Mouse (Mus musculus): ENCODE data around the gene Abtb2. TPM values are rescaled to one million over a fixed set of nuclear protein-coding genes. Genes with fewer than 3 reads are reported as not detected.

The Abtb2 gene
- polyA plus RNA-seq, 1 experiment from 2014 or later, result 9.7 TPM

- ATAC-seq (replicated peaks; ENCODE audit: insufficient number of reproducible peaks, low FRiP score, low TSS enrichment, low read depth), result peak; percentile 88
- H3K4me2 ChIP-seq (ENCODE audit: low read depth, low read length), result no peak overlapping the region
- peaks cover 12% of the 10 kb centered on the region for H3K4me1 ChIP-seq (ENCODE audit: control insufficient read depth, insufficient read depth, low read length)
Measured at GRCm38 (mm10) chr2:103600165-103600891, 34.2 kb downstream of the Abtb2 start.

GRCm38 (mm10) chr2:103601126-103601525, 35.0 kb downstream of the Abtb2 start:
- Histone ChIP-seq H3K9ac (replicated peaks; ENCODE audit: low read length) (no peak overlapping the region), H3K4me2 (ENCODE audit: low read depth, low read length) (no peak overlapping the region), H3K36me3 (replicated peaks; ENCODE audit: control insufficient read depth, insufficient read depth, low read depth, low read length) (no peaks in the 10 kb centered on the region), H3K27me3 (ENCODE audit: control insufficient read depth, insufficient read depth, low read length) (no peaks in the 10 kb centered on the region), H3K4me3 (ENCODE audit: low read depth, low read length) (no peak overlapping the region), H3K27ac (replicated peaks; ENCODE audit: low read depth, low read length) (0 out of 2 replicates have a peak overlapping the region, but pooled peaks have one; percentile 14), H3K9me3 (replicated peaks; ENCODE audit: control insufficient read depth, low read length) (no peaks in the 10 kb centered on the region), H3K4me1 (ENCODE audit: control insufficient read depth, insufficient read depth, low read length) (peaks cover 12% of the 10 kb centered on the region)
- 52% methylated on average over 1 of the region's 1 CpGs for WGBS
- DNase-seq (ENCODE audit: low spot score), result no peak
- no peak for ATAC-seq (replicated peaks; ENCODE audit: insufficient number of reproducible peaks, low FRiP score, low TSS enrichment, low read depth)

More at GRCm38 (mm10) chr2:103600165-103600891, 34.2 kb downstream of the Abtb2 start:
- H3K4me3 ChIP-seq (ENCODE audit: low read depth, low read length), result no peak overlapping the region
- no peak overlapping the region for H3K9ac ChIP-seq (replicated peaks; ENCODE audit: low read length)
- 0 out of 2 replicates have a peak overlapping the region, but pooled peaks have one; percentile 36 for H3K27ac ChIP-seq (replicated peaks; ENCODE audit: low read depth, low read length)
- no peaks in the 10 kb centered on the region for H3K27me3 ChIP-seq (ENCODE audit: control insufficient read depth, insufficient read depth, low read length)
- DNase-seq (ENCODE audit: low spot score), result peak; percentile 92
- H3K36me3 ChIP-seq (replicated peaks; ENCODE audit: control insufficient read depth, insufficient read depth, low read depth, low read length), result no peaks in the 10 kb centered on the region
- H3K9me3 ChIP-seq (replicated peaks; ENCODE audit: control insufficient read depth, low read length), result no peaks in the 10 kb centered on the region
- 28% methylated on average over 8 of the region's 8 CpGs for WGBS

GRCm38 (mm10) chr2:103601531-103601930, 35.4 kb downstream of the Abtb2 start:
- peaks cover 12% of the 10 kb centered on the region for H3K4me1 ChIP-seq (ENCODE audit: control insufficient read depth, insufficient read depth, low read length)
- WGBS, result 66% methylated on average over 1 of the region's 1 CpGs

GRCm38 (mm10) chr2:103603209-103603608, 37.1 kb downstream of the Abtb2 start:
- Histone ChIP-seq H3K27ac (replicated peaks; ENCODE audit: low read depth, low read length) (no peak overlapping the region), H3K36me3 (replicated peaks; ENCODE audit: control insufficient read depth, insufficient read depth, low read depth, low read length) (no peaks in the 10 kb centered on the region), H3K4me1 (ENCODE audit: control insufficient read depth, insufficient read depth, low read length) (peaks cover 12% of the 10 kb centered on the region), H3K9me3 (replicated peaks; ENCODE audit: control insufficient read depth, low read length) (no peaks in the 10 kb centered on the region), H3K27me3 (ENCODE audit: control insufficient read depth, insufficient read depth, low read length) (no peaks in the 10 kb centered on the region), H3K9ac (replicated peaks; ENCODE audit: low read length) (no peak overlapping the region), H3K4me3 (ENCODE audit: low read depth, low read length) (no peak overlapping the region), H3K4me2 (ENCODE audit: low read depth, low read length) (no peak overlapping the region)
- WGBS, result 75% methylated on average over 3 of the region's 3 CpGs
- DNase-seq (ENCODE audit: low spot score) (no peak), ATAC-seq (replicated peaks; ENCODE audit: insufficient number of reproducible peaks, low FRiP score, low TSS enrichment, low read depth) (no peak)

More at GRCm38 (mm10) chr2:103601531-103601930, 35.4 kb downstream of the Abtb2 start:
- H3K27ac ChIP-seq (replicated peaks; ENCODE audit: low read depth, low read length), result no peak overlapping the region
- no peak overlapping the region for H3K9ac ChIP-seq (replicated peaks; ENCODE audit: low read length)
- no peaks in the 10 kb centered on the region for H3K9me3 ChIP-seq (replicated peaks; ENCODE audit: control insufficient read depth, low read length)
- no peak overlapping the region for H3K4me2 ChIP-seq (ENCODE audit: low read depth, low read length)
- H3K4me3 ChIP-seq (ENCODE audit: low read depth, low read length), result no peak overlapping the region
- no peaks in the 10 kb centered on the region for H3K27me3 ChIP-seq (ENCODE audit: control insufficient read depth, insufficient read depth, low read length)
- DNase-seq (ENCODE audit: low spot score) (no peak), ATAC-seq (replicated peaks; ENCODE audit: insufficient number of reproducible peaks, low FRiP score, low TSS enrichment, low read depth) (no peak)
- no peaks in the 10 kb centered on the region for H3K36me3 ChIP-seq (replicated peaks; ENCODE audit: control insufficient read depth, insufficient read depth, low read depth, low read length)

GRCm38 (mm10) chr2:103603869-103604268, 37.8 kb downstream of the Abtb2 start:
- no peak overlapping the region for H3K4me3 ChIP-seq (ENCODE audit: low read depth, low read length)
- H3K4me2 ChIP-seq (ENCODE audit: low read depth, low read length), result no peak overlapping the region
- H3K27me3 ChIP-seq (ENCODE audit: control insufficient read depth, insufficient read depth, low read length), result no peaks in the 10 kb centered on the region
- no peak overlapping the region for H3K9ac ChIP-seq (replicated peaks; ENCODE audit: low read length)
- no peaks in the 10 kb centered on the region for H3K36me3 ChIP-seq (replicated peaks; ENCODE audit: control insufficient read depth, insufficient read depth, low read depth, low read length)
- H3K9me3 ChIP-seq (replicated peaks; ENCODE audit: control insufficient read depth, low read length), result no peaks in the 10 kb centered on the region
- H3K27ac ChIP-seq (replicated peaks; ENCODE audit: low read depth, low read length), result no peak overlapping the region
- ATAC-seq (replicated peaks; ENCODE audit: insufficient number of reproducible peaks, low FRiP score, low TSS enrichment, low read depth), result no peak
- DNase-seq (ENCODE audit: low spot score), result no peak
- 23% methylated on average over 1 of the region's 1 CpGs for WGBS
- H3K4me1 ChIP-seq (ENCODE audit: control insufficient read depth, insufficient read depth, low read length), result peaks cover 12% of the 10 kb centered on the region

GRCm38 (mm10) chr2:103605805-103606498, 39.8 kb downstream of the Abtb2 start:
- no peaks in the 10 kb centered on the region; the same call in 1 of the 2 replicates for H3K4me1 ChIP-seq (ENCODE audit: control insufficient read depth, insufficient read depth, low read length)
- no peak overlapping the region for H3K4me3 ChIP-seq (ENCODE audit: low read depth, low read length)
- ATAC-seq (replicated peaks; ENCODE audit: insufficient number of reproducible peaks, low FRiP score, low TSS enrichment, low read depth), result no peak
- 92% methylated on average over 4 of the region's 4 CpGs for WGBS
- DNase-seq (ENCODE audit: low spot score), result no peak
- no peaks in the 10 kb centered on the region for H3K27me3 ChIP-seq (ENCODE audit: control insufficient read depth, insufficient read depth, low read length)
- H3K4me2 ChIP-seq (ENCODE audit: low read depth, low read length), result no peak overlapping the region
- no peak overlapping the region for H3K27ac ChIP-seq (replicated peaks; ENCODE audit: low read depth, low read length)
- H3K36me3 ChIP-seq (replicated peaks; ENCODE audit: control insufficient read depth, insufficient read depth, low read depth, low read length), result no peaks in the 10 kb centered on the region
- H3K9ac ChIP-seq (replicated peaks; ENCODE audit: low read length), result no peak overlapping the region
- no peaks in the 10 kb centered on the region for H3K9me3 ChIP-seq (replicated peaks; ENCODE audit: control insufficient read depth, low read length)

- WGBS, result 84% methylated on average over 10 of the region's 10 CpGs
- H3K9me3 ChIP-seq (replicated peaks; ENCODE audit: control insufficient read depth, low read length), result no peaks in the 10 kb centered on the region
- H3K4me2 ChIP-seq (ENCODE audit: low read depth, low read length), result no peak overlapping the region
- H3K9ac ChIP-seq (replicated peaks; ENCODE audit: low read length), result no peak overlapping the region
- no peak for ATAC-seq (replicated peaks; ENCODE audit: insufficient number of reproducible peaks, low FRiP score, low TSS enrichment, low read depth)
- no peaks in the 10 kb centered on the region for H3K27me3 ChIP-seq (ENCODE audit: control insufficient read depth, insufficient read depth, low read length)
- DNase-seq (ENCODE audit: low spot score), result no peak
- no peaks in the 10 kb centered on the region for H3K4me1 ChIP-seq (ENCODE audit: control insufficient read depth, insufficient read depth, low read length)
- H3K4me3 ChIP-seq (ENCODE audit: low read depth, low read length), result no peak overlapping the region
- no peaks in the 10 kb centered on the region for H3K36me3 ChIP-seq (replicated peaks; ENCODE audit: control insufficient read depth, insufficient read depth, low read depth, low read length)
- no peak overlapping the region for H3K27ac ChIP-seq (replicated peaks; ENCODE audit: low read depth, low read length)
Measured at GRCm38 (mm10) chr2:103607926-103608325, 41.8 kb downstream of the Abtb2 start.

GRCm38 (mm10) chr2:103608947-103609346, 42.8 kb downstream of the Abtb2 start:
- DNase-seq (ENCODE audit: low spot score) (no peak), ATAC-seq (replicated peaks; ENCODE audit: insufficient number of reproducible peaks, low FRiP score, low TSS enrichment, low read depth) (no peak)
- no peak overlapping the region for H3K4me3 ChIP-seq (ENCODE audit: low read depth, low read length)
- no peak overlapping the region for H3K9ac ChIP-seq (replicated peaks; ENCODE audit: low read length)
- H3K27me3 ChIP-seq (ENCODE audit: control insufficient read depth, insufficient read depth, low read length), result no peaks in the 10 kb centered on the region
- 32% methylated on average over 1 of the region's 1 CpGs for WGBS
- H3K36me3 ChIP-seq (replicated peaks; ENCODE audit: control insufficient read depth, insufficient read depth, low read depth, low read length), result no peaks in the 10 kb centered on the region
- H3K27ac ChIP-seq (replicated peaks; ENCODE audit: low read depth, low read length), result no peak overlapping the region
- H3K4me1 ChIP-seq (ENCODE audit: control insufficient read depth, insufficient read depth, low read length), result no peaks in the 10 kb centered on the region
- H3K4me2 ChIP-seq (ENCODE audit: low read depth, low read length), result no peak overlapping the region
- no peaks in the 10 kb centered on the region for H3K9me3 ChIP-seq (replicated peaks; ENCODE audit: control insufficient read depth, low read length)

All from embryonic facial prominence, embryonic 11.5 days (tissue).